Mouse (Mus musculus): ENCODE results near the gene Eif4g1. TPM values are rescaled to one million over a fixed set of nuclear protein-coding genes. Genes with fewer than 3 reads are reported as not detected.

The Eif4g1 gene
- polyA plus RNA-seq, 1 experiment = 125 TPM

DNA sequence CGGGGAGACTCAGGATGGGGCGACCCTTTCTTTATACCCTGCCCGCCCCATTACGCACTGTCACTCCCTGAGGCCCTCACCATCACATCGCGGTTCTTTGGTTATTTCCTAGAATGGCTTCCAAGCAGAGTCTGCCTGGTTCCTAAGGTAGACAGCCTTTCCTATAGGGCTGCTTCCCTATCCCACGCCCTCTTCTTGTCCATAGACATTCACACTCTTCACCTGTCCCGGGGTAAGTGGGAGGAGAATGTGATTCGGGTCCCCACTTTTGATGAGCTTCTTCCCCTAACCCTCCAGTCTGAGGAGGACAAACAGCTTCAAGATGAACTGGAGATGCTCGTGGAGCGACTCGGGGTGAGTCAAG lies 16.2 kb upstream of the Eif4g1 start:
- Histone ChIP-seq H3K4me3 (replicated peaks; ENCODE audit: control insufficient read depth, low read depth, low read length) (peak overlapping the region; percentile 79), H3K4me1 (ENCODE audit: control insufficient read depth, insufficient read depth, low read length) (no peaks in the 10 kb centered on the region; the same call in 1 of the 2 replicates), H3K27ac (ENCODE audit: control insufficient read depth, insufficient read depth, low read depth, low read length, poor library complexity) (peak overlapping the region; percentile 2; the same call in 1 of the 2 replicates)
- no peak for TF ChIP-seq CTCF (IDR thresholded peaks at IDR 0.05; ENCODE audit: control insufficient read depth, insufficient read depth, low read length)
- no peak for TF ChIP-seq POLR2A (IDR thresholded peaks at IDR 0.05; ENCODE audit: borderline replicate concordance, control insufficient read depth, low read depth, low read length)
- 9% methylated on average over 12 of the region's 12 CpGs for WGBS

DNA sequence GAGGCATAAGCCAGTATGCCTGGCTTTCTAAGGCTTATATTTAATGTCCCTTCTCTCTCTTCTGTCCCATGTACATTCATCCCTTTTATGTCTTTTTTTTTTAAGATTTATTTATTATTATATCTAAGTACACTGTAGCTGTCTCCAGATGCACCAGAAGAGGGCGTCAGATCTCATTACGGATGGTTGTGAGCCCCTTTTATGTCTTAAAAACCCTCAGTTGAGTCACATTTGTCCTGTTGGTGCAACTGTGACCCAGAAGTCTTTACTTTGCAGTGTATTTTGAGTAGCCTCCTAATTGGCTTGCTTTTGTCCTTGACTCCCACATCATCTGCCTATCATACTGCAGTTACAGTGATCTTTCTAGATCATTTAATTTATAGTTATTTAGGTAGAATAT lies 14.8 kb upstream of the Eif4g1 start:
- H3K27ac ChIP-seq (ENCODE audit: control insufficient read depth, insufficient read depth, low read depth, low read length, poor library complexity) = no peak overlapping the region
- TF ChIP-seq CTCF (IDR thresholded peaks at IDR 0.05; ENCODE audit: control insufficient read depth, insufficient read depth, low read length) = no peak
- no peak for TF ChIP-seq POLR2A (IDR thresholded peaks at IDR 0.05; ENCODE audit: borderline replicate concordance, control insufficient read depth, low read depth, low read length)
- H3K4me1 ChIP-seq (ENCODE audit: control insufficient read depth, insufficient read depth, low read length) = no peaks in the 10 kb centered on the region; the same call in 1 of the 2 replicates
- WGBS = 50% methylated on average over 2 of the region's 2 CpGs
- H3K4me3 ChIP-seq (replicated peaks; ENCODE audit: control insufficient read depth, low read depth, low read length) = no peak overlapping the region

DNA sequence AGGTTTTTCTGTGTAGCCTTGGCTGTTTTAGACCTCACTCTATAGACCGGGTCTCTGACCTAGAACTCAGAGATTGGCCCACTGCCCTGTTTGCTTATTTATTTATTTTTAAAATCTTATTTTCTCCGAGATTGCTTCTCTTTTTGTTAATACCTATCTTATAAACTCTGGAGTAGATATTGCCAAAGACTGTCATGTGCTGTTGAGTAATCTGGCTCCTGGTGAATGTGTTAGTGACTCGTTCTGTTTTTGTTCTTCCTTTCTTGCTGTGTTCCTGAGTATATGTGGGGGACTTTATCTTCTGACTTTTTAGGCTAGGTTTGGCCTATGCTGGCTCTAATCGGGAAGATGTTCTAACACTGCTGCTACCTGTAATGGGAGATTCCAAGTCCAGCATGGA lies 10.5 kb upstream of the Eif4g1 start:
- H3K27ac ChIP-seq (ENCODE audit: control insufficient read depth, insufficient read depth, low read depth, low read length, poor library complexity) = no peak overlapping the region

DNA sequence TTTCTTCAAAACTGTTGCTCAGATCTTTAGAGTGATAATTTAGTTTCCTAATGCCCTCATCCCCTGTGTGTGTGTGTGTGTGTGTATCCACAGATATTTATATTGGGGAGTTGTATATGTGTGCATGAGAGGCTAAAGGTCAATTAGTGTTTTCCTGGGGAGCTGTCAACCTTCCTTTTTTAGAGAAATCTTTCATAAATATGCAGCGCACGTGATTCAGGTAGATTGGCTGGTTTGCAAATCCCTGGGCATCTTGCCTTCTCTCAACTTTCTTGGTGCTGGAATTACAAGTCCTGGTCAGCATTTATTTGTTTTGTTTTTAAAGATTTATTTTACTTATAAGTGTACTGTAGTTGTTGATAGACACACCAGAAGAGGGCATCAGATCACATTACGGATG lies 2.2 kb downstream of the Eif4g1 start:
- no peak for TF ChIP-seq POLR2A (IDR thresholded peaks at IDR 0.05; ENCODE audit: borderline replicate concordance, control insufficient read depth, low read depth, low read length)
- no peak for TF ChIP-seq CTCF (IDR thresholded peaks at IDR 0.05; ENCODE audit: control insufficient read depth, insufficient read depth, low read length)
- H3K27ac ChIP-seq (ENCODE audit: control insufficient read depth, insufficient read depth, low read depth, low read length, poor library complexity) = no peak overlapping the region
- H3K4me3 ChIP-seq (replicated peaks; ENCODE audit: control insufficient read depth, low read depth, low read length) = no peak overlapping the region
- H3K4me1 ChIP-seq (ENCODE audit: control insufficient read depth, insufficient read depth, low read length) = peaks cover 4% of the 10 kb centered on the region
- WGBS = 83% methylated on average over 3 of the region's 3 CpGs

More for the DNA sequence above, 10.5 kb upstream of the Eif4g1 start:
- TF ChIP-seq POLR2A (IDR thresholded peaks at IDR 0.05; ENCODE audit: borderline replicate concordance, control insufficient read depth, low read depth, low read length) (no peak), CTCF (IDR thresholded peaks at IDR 0.05; ENCODE audit: control insufficient read depth, insufficient read depth, low read length) (no peak)
- no peak overlapping the region for H3K4me3 ChIP-seq (replicated peaks; ENCODE audit: control insufficient read depth, low read depth, low read length)
- WGBS = 60% methylated on average over 4 of the region's 4 CpGs
- no peaks in the 10 kb centered on the region for H3K4me1 ChIP-seq (ENCODE audit: control insufficient read depth, insufficient read depth, low read length)

DNA sequence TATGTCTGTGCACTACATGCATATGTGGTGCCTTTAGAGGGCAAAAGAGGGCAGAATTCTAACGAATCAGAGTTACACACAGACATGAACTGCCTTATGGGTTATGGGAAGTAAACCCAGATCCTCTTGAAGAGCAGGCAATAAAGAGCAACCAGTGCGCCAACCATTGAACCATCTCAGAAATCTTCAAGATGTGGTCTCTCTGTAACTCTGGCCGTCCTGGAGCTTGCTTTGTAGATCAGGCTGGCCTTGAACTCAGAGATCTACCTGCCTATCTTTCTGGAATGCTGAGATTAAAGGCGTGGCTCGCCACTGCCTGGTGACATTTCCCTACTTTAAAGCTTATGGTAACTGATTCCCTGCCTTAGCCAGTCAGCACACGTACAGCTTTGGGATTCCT lies 3.8 kb downstream of the Eif4g1 start:
- WGBS = 16% methylated on average over 6 of the region's 6 CpGs
- H3K4me3 ChIP-seq (replicated peaks; ENCODE audit: control insufficient read depth, low read depth, low read length) = no peak overlapping the region
- no peak overlapping the region for H3K27ac ChIP-seq (ENCODE audit: control insufficient read depth, insufficient read depth, low read depth, low read length, poor library complexity)

DNA sequence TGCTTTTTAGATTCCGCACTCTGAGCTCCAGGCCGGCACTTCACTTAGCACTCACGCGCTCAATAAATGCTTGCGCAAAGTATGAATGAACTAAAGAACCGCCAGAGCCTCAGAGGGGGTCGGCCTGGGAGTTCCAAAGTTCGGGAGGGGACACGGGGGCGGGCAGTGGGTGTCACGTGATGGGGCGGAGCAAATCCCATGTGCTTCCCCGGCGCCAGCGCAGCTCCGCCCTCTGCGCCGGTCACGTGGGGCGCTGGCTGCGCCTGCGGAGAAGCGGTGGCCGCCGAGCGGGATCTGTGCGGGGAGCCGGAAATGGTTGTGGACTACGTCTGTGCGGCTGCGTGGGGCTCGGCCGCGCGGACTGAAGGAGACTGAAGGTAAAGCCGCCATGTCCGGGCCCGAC lies 4.4 kb downstream of the Eif4g1 start:
- Histone ChIP-seq H3K4me1 (ENCODE audit: control insufficient read depth, insufficient read depth, low read length) (peaks cover 5% of the 10 kb centered on the region), H3K4me3 (replicated peaks; ENCODE audit: control insufficient read depth, low read depth, low read length) (peak overlapping the region; percentile 64), H3K27ac (ENCODE audit: control insufficient read depth, insufficient read depth, low read depth, low read length, poor library complexity) (peak overlapping the region; percentile 80; the same call in 1 of the 2 replicates)
- under 1% methylated on average over 38 of the region's 38 CpGs for WGBS
- TF ChIP-seq CTCF (IDR thresholded peaks at IDR 0.05; ENCODE audit: control insufficient read depth, insufficient read depth, low read length) = no peak
- peak; percentile 88 for TF ChIP-seq POLR2A (IDR thresholded peaks at IDR 0.05; ENCODE audit: borderline replicate concordance, control insufficient read depth, low read depth, low read length)

More for the DNA sequence above, 3.8 kb downstream of the Eif4g1 start:
- TF ChIP-seq CTCF (IDR thresholded peaks at IDR 0.05; ENCODE audit: control insufficient read depth, insufficient read depth, low read length) = no peak
- TF ChIP-seq POLR2A (IDR thresholded peaks at IDR 0.05; ENCODE audit: borderline replicate concordance, control insufficient read depth, low read depth, low read length) = no peak
- peaks cover 4% of the 10 kb centered on the region for H3K4me1 ChIP-seq (ENCODE audit: control insufficient read depth, insufficient read depth, low read length)

DNA sequence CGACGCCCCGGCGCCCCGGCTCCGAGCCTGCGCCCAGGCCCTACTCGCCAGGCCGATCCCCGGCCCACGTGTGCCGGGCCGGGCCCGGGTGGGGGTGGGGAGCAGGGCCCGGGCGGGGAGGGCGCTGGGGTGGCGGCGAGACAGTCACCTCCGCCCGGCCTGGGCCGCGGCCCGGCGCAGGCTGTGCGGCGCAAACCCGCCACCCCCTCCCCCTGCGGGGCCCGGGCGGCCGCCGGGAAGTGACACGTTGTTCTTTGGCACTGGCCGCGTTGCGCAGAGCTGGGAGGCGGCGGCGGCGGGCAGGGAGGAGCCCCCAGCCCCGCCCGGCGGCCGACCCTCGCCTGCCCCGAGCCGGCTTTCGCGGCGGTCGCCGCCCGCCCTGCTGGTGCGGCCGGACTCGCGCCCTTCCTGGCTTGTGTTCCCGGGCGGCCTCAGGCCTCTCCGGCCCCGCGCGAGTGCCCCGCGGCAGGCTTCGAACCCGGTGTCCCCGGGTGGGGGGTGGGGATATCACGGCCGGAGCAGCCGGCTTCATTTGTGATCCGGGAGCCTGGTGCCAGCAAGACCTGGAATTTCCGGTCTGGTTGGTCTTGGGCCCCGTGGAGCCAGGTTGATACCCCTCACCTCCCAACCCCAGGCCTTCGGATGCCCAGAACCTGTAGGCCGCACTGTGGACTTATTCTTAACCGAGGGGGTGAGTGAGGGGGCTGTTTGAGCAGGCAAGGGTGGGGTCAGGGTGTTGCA lies 5.0 kb downstream of the Eif4g1 start:
- Histone ChIP-seq H3K4me3 (replicated peaks; ENCODE audit: control insufficient read depth, low read depth, low read length) (peak overlapping the region; percentile 64), H3K4me1 (ENCODE audit: control insufficient read depth, insufficient read depth, low read length) (peaks cover 6% of the 10 kb centered on the region), H3K27ac (ENCODE audit: control insufficient read depth, insufficient read depth, low read depth, low read length, poor library complexity) (peak overlapping the region; percentile 80)
- TF ChIP-seq CTCF (IDR thresholded peaks at IDR 0.05; ENCODE audit: control insufficient read depth, insufficient read depth, low read length) (no peak), POLR2A (IDR thresholded peaks at IDR 0.05; ENCODE audit: borderline replicate concordance, control insufficient read depth, low read depth, low read length) (no peak)
- WGBS = under 1% methylated on average over 65 of the region's 78 CpGs

DNA sequence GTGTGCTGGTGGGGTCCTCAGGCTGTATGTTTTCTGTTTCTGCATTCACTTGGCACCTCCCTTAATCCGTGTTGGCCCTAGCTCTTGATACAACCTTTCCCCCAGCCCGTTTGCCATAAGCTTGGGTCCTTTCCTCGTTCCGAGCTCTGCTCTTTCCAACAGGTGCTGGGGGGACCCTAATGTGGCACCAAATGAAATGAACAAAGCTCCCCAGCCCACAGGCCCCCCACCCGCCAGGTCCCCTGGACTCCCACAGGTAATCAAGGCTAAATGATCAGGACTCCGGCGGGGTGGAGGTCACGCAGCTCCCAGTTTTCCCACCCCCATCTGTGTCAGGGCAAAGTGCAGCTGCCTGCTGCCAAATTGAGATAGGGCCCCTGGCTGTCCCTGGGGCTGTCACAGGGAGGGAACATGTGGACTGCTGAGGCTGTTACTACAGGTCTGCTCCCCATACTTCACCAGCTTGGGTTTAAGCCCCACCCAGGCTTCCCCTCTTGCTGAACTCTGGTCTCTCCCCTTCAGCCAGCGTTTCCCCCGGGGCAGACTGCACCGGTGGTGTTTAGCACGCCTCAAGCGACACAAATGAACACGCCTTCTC lies 5.7 kb downstream of the Eif4g1 start:
- no peak for TF ChIP-seq CTCF (IDR thresholded peaks at IDR 0.05; ENCODE audit: control insufficient read depth, insufficient read depth, low read length)
- 0 out of 2 replicates have a peak, but pooled peaks have one; percentile 7 for TF ChIP-seq POLR2A (IDR thresholded peaks at IDR 0.05; ENCODE audit: borderline replicate concordance, control insufficient read depth, low read depth, low read length)
- WGBS = 4% methylated on average over 14 of the region's 14 CpGs

More for the DNA sequence above, 5.7 kb downstream of the Eif4g1 start:
- peak overlapping the region; percentile 80 for H3K27ac ChIP-seq (ENCODE audit: control insufficient read depth, insufficient read depth, low read depth, low read length, poor library complexity)
- peaks cover 6% of the 10 kb centered on the region for H3K4me1 ChIP-seq (ENCODE audit: control insufficient read depth, insufficient read depth, low read length)
- H3K4me3 ChIP-seq (replicated peaks; ENCODE audit: control insufficient read depth, low read depth, low read length) = peak overlapping the region; percentile 64
